Mouse (Mus musculus) liver, adult 2 months (tissue): Measurements from ENCODE around the gene Rb1. TPM values are rescaled to one million over a fixed set of nuclear protein-coding genes. Genes with fewer than 3 reads are reported as not detected.
A peak's percentile ranks its signal among the peaks of the same experiment; 100 is the strongest.

Experiments
- DNase-seq: peaks from one replicate; pipeline ENCODE4 v3.0.0-alpha.2; 2011; ENCODE audit warnings: low read depth, low spot score; ENCODE audit errors: extremely low read depth
- H3K27ac ChIP-seq: fragments of 200-500 bp; replicated peaks from 2 replicates; pipeline ENCODE4 v1.5.1; 2012; ENCODE audit warnings: low read depth, mild to moderate bottlenecking, control low read depth, inconsistent platforms, low read length; ENCODE audit not compliant: insufficient read depth
- H3K27me3 ChIP-seq: fragments of 200-500 bp; 2 replicates; pipeline ENCODE4 v1.6.1; 2012; ENCODE audit warnings: mild to moderate bottlenecking, moderate library complexity, low read length, inconsistent platforms; ENCODE audit not compliant: control insufficient read depth, insufficient read depth
- H3K36me3 ChIP-seq: fragments of 200-500 bp; 2 replicates; pipeline ENCODE4 v1.6.1; 2012; ENCODE audit warnings: low read length, inconsistent platforms; ENCODE audit not compliant: control insufficient read depth, insufficient read depth
- H3K4me1 ChIP-seq: fragments of 200-500 bp; 2 replicates; pipeline ENCODE4 v1.6.1; 2011; ENCODE audit warnings: low read length; ENCODE audit not compliant: control insufficient read depth, insufficient read depth
- H3K4me3 ChIP-seq: fragments of 200-500 bp; 2 replicates; pipeline ENCODE4 v1.5.1; 2011; ENCODE audit warnings: low read depth, mild to moderate bottlenecking, control low read depth, low read length, moderate library complexity; ENCODE audit not compliant: insufficient read depth
- H3K79me2 ChIP-seq: fragments of 200-500 bp; 2 replicates; pipeline ENCODE4 v1.6.1; 2012; ENCODE audit warnings: inconsistent platforms, mild to moderate bottlenecking, low read length, moderate library complexity; ENCODE audit not compliant: control insufficient read depth, insufficient read depth
- H3K9ac ChIP-seq: fragments of 200-500 bp; 2 replicates; pipeline ENCODE4 v1.6.1; 2012; ENCODE audit warnings: low read depth, mild to moderate bottlenecking, control low read depth, inconsistent platforms, low read length
- CTCF ChIP-seq: fragments of 200-500 bp; IDR thresholded peaks from 2 replicates; pipeline ENCODE4 v1.5.1; 2011; ENCODE audit warnings: low read depth, low read length, control low read depth
- POLR2A ChIP-seq: fragments of 200-500 bp; IDR thresholded peaks from 2 replicates; pipeline ENCODE4 v1.6.1; 2011; ENCODE audit warnings: low read length, control low read depth; ENCODE audit not compliant: insufficient read depth; ENCODE audit errors: extremely low read depth
- WGBS: fragments of 180-500 bp; shearing (Covaris S2); methylation state at CpG from one replicate; pipeline ENCODE4 v1.1.7; 2018; 5-methylcytosine and 5-hydroxymethylcytosine counted together
- polyA plus RNA-seq: library from polyadenylated mRNA; depleted of rRNA; stranded (reverse); fragments of >200 nt; gene quantifications from 2 replicates; pipeline ENCODE4 v1.2.3, GENCODE M21; 2012
- total RNA-seq: library from RNA; depleted of rRNA; stranded (reverse); fragments of >200 nt; gene quantifications from 2 replicates; pipeline ENCODE4 v1.2.3, GENCODE M21; 2014

The Rb1 gene
- total and polyA plus RNA-seq, 2 experiments, result 1.1 to 7.0 TPM

GRCm38 (mm10) chr14:73244061-73244597 is 81.5 kb downstream of the Rb1 start:
- WGBS, result 71% methylated on average over 2 of the region's 2 CpGs
- H3K27ac ChIP-seq, result no peak overlapping the region; the same call in 1 of the 2 replicates

GRCm38 (mm10) chr14:73239857-73240256 is 85.8 kb downstream of the Rb1 start:
- 10% methylated on average over 3 of the region's 3 CpGs for WGBS
- peaks cover 2% of the 10 kb centered on the region for H3K4me1 ChIP-seq
- H3K9ac ChIP-seq, result no peak overlapping the region
- no peak overlapping the region for H3K27ac ChIP-seq
- H3K4me3 ChIP-seq, result peak overlapping the region; percentile 70; the same call in 1 of the 2 replicates
- H3K36me3 ChIP-seq, result peaks cover 3% of the 10 kb centered on the region; the same call in 1 of the 2 replicates
- no peaks in the 10 kb centered on the region for H3K27me3 ChIP-seq
- H3K79me2 ChIP-seq, result no peaks in the 10 kb centered on the region
- TF ChIP-seq CTCF (no peak), POLR2A (no peak)
- DNase-seq, result peak; percentile 33

More at GRCm38 (mm10) chr14:73244061-73244597, 81.5 kb downstream of the Rb1 start:
- Histone ChIP-seq H3K4me3 (no peak overlapping the region), H3K4me1 (peaks cover 2% of the 10 kb centered on the region), H3K79me2 (no peaks in the 10 kb centered on the region), H3K9ac (no peak overlapping the region), H3K27me3 (no peaks in the 10 kb centered on the region), H3K36me3 (peaks cover 3% of the 10 kb centered on the region; the same call in 1 of the 2 replicates)
- TF ChIP-seq CTCF, result no peak
- no peak for TF ChIP-seq POLR2A
- no peak for DNase-seq

- H3K4me3 ChIP-seq, result peak overlapping the region; percentile 70
- peak overlapping the region; percentile 88 for H3K27ac ChIP-seq
- WGBS, result under 1% methylated on average over 6 of the region's 6 CpGs
- peak overlapping the region; percentile 55 for H3K9ac ChIP-seq
- H3K4me1 ChIP-seq, result peaks cover 2% of the 10 kb centered on the region
- peaks cover 3% of the 10 kb centered on the region; the same call in 1 of the 2 replicates for H3K36me3 ChIP-seq
- DNase-seq, result peak; percentile 76
- no peaks in the 10 kb centered on the region for H3K79me2 ChIP-seq
- no peaks in the 10 kb centered on the region for H3K27me3 ChIP-seq
- TF ChIP-seq CTCF (no peak), POLR2A (no peak)
Measured at GRCm38 (mm10) chr14:73239291-73239690, 86.3 kb downstream of the Rb1 start.

- Histone ChIP-seq H3K27me3 (no peaks in the 10 kb centered on the region), H3K79me2 (no peaks in the 10 kb centered on the region), H3K27ac (peak overlapping the region; percentile 88), H3K4me3 (peak overlapping the region; percentile 70), H3K9ac (peak overlapping the region; percentile 84), H3K36me3 (peaks cover 3% of the 10 kb centered on the region; the same call in 1 of the 2 replicates), H3K4me1 (no peaks in the 10 kb centered on the region; the same call in 1 of the 2 replicates)
- under 1% methylated on average over 20 of the region's 20 CpGs for WGBS
- no peak for TF ChIP-seq POLR2A
- TF ChIP-seq CTCF, result no peak
- DNase-seq, result peak; percentile 88
Measured at GRCm38 (mm10) chr14:73238498-73239250, 86.9 kb downstream of the Rb1 start.

GRCm38 (mm10) chr14:73237848-73238321 is 87.7 kb downstream of the Rb1 start, which contains the start of gene Lpar6:
Gene Lpar6, plus strand, starts transcription at chr14:73237895.
- H3K79me2 ChIP-seq, result no peaks in the 10 kb centered on the region
- H3K27ac ChIP-seq, result peak within 1 kb of the TSS; percentile 88
- H3K4me3 ChIP-seq, result peak within 1 kb of the TSS; percentile 70
- H3K27me3 ChIP-seq, result no peaks in the 10 kb centered on the region
- TF ChIP-seq CTCF (0 out of 2 replicates have a peak, but pooled peaks have one; percentile 13), POLR2A (peak; percentile 76; the same call in 1 of the 2 replicates)
- peak within 1 kb of the TSS; percentile 84 for H3K9ac ChIP-seq
- peaks cover 3% of the 10 kb centered on the region; the same call in 1 of the 2 replicates for H3K36me3 ChIP-seq
- under 1% methylated on average over 19 of the region's 19 CpGs for WGBS
- DNase-seq, result peak; percentile 93
- H3K4me1 ChIP-seq, result no peaks in the 10 kb centered on the region; the same call in 1 of the 2 replicates
